Mouse (Mus musculus) ES-E14 (cell line): Measurements from ENCODE around the gene Fkbp5. TPM values are rescaled to one million over a fixed set of nuclear protein-coding genes. Genes with fewer than 3 reads are reported as not detected.

Experiments
- DNase-seq: peaks from one replicate; pipeline ENCODE4 v3.0.0-alpha.2; 2013; ENCODE audit warnings: low read depth, low spot score
- H3K27ac ChIP-seq: 2 replicates; pipeline ENCODE4 v1.5.1; 2012; ENCODE audit warnings: low read depth, mild to moderate bottlenecking, low read length, moderate library complexity, mixed read lengths; ENCODE audit not compliant: poor library complexity, insufficient read depth, severe bottlenecking
- H3K36me3 ChIP-seq: 2 replicates; pipeline ENCODE4 v1.6.1; 2012; ENCODE audit warnings: mild to moderate bottlenecking, low read length, moderate library complexity, mixed read lengths; ENCODE audit not compliant: control insufficient read depth, poor library complexity, insufficient read depth, severe bottlenecking
- H3K4me1 ChIP-seq, 2 experiments: fragments of 150-350 bp in 1 of 2; sonication (generic) in 1 of 2; 2 replicates each; pipeline ENCODE4 v1.6.1; 2012; ENCODE audit warnings: low read length in 2 of 2, mild to moderate bottlenecking in 1 of 2, mixed read lengths in 1 of 2; ENCODE audit not compliant: control insufficient read depth in 2 of 2, insufficient read depth in 2 of 2, poor library complexity in 1 of 2
- H3K4me3 ChIP-seq, 2 experiments: fragments of 150-350 bp in 1 of 2; sonication (generic) in 1 of 2; 2 replicates each; pipeline ENCODE4 v1.5.1; 2012; ENCODE audit warnings: low read length in 2 of 2, low read depth in 1 of 2, mild to moderate bottlenecking in 1 of 2, mixed read lengths in 1 of 2; ENCODE audit not compliant: insufficient read depth in 1 of 2, poor library complexity in 1 of 2, severe bottlenecking in 1 of 2
- H3K9ac ChIP-seq: 2 replicates; pipeline ENCODE4 v1.6.1; 2012; ENCODE audit warnings: low read depth, mild to moderate bottlenecking, low read length, mixed read lengths; ENCODE audit not compliant: poor library complexity, insufficient read depth, severe bottlenecking
- H3K9me3 ChIP-seq: fragments of 150-350 bp; sonication (generic); 2 replicates; pipeline ENCODE4 v1.6.1; 2012; ENCODE audit warnings: low read depth, mild to moderate bottlenecking, low read length; ENCODE audit not compliant: control insufficient read depth, insufficient read depth
- CHD2 ChIP-seq: IDR thresholded peaks from 2 replicates; pipeline ENCODE4 v1.6.1; 2014; ENCODE audit warnings: mild to moderate bottlenecking, low read depth, low read length, inconsistent platforms
- HCFC1 ChIP-seq: IDR thresholded peaks from 2 replicates; pipeline ENCODE4 v1.6.1; 2012; ENCODE audit warnings: low read length, inconsistent platforms, borderline replicate concordance; ENCODE audit not compliant: insufficient read depth
- MAFK ChIP-seq: IDR thresholded peaks from 2 replicates; pipeline ENCODE4 v1.6.1; 2014; ENCODE audit warnings: mild to moderate bottlenecking, low read depth, low read length, inconsistent platforms; ENCODE audit not compliant: insufficient read depth
- ZC3H11A ChIP-seq: IDR thresholded peaks from 2 replicates; pipeline ENCODE4 v1.6.1; 2012; ENCODE audit warnings: low read depth, mild to moderate bottlenecking, inconsistent platforms, low read length, borderline replicate concordance
- ZNF384 ChIP-seq: IDR thresholded peaks from 2 replicates; pipeline ENCODE4 v1.6.1; 2012; ENCODE audit warnings: low read depth, low read length, inconsistent platforms
- in situ Hi-C, 2 experiments: fragments of 600-800 bp; cut with MboI; formaldehyde crosslinking; loops; one replicate each; pipeline ENCODE4 v1.15.1; 2025; ENCODE audit warnings: low sequenced_read_pairs in 2 of 2, inconsistent platforms in 1 of 2; ENCODE audit not compliant: unreplicated experiment in 2 of 2
- total RNA-seq: library from RNA; depleted of rRNA; stranded (reverse); fragments of 300-350 nt; gene quantifications from 2 replicates; pipeline ENCODE4 v1.2.3, GENCODE M21; 2012

The Fkbp5 gene
- total RNA-seq, 1 experiment, result 43.6 TPM

DNA sequence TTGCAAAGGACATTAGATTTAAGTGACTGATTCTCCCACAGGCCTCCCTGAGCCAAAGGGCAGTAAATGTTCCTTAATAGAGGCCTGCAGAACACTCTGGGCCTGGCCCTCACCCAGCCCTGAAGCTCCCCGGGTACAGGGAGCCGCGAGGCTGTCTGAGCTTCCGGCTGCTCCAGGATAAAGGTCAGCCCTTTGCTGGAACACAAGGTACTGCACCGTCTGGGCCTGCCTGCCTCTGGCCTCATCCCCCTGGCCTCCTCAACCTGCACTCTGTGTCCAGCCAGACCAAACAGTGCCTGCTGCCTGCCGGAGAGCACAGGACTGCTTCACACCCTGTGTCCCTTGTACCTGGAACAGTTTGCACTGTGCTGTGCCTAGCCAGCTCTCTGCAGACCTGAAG is 4.6 kb downstream of the Fkbp5 start:
- H3K9me3 ChIP-seq, result no peaks in the 10 kb centered on the region
- no peak for TF ChIP-seq ZNF384
- TF ChIP-seq ZC3H11A, result no peak
- TF ChIP-seq CHD2, result no peak
- TF ChIP-seq MAFK, result no peak
- no peak for TF ChIP-seq HCFC1
- H3K27ac ChIP-seq, result no peak overlapping the region
- H3K4me3 ChIP-seq, result no peak overlapping the region
- H3K36me3 ChIP-seq, result no peaks in the 10 kb centered on the region
- no peak overlapping the region for H3K9ac ChIP-seq
- H3K4me1 ChIP-seq, result peaks cover 5 to 28% of the 10 kb centered on the region in 2 experiments; a peak in 3 of 4 replicates
- DNase-seq, result no peak
- in situ Hi-C loops, result no loop called here

DNA sequence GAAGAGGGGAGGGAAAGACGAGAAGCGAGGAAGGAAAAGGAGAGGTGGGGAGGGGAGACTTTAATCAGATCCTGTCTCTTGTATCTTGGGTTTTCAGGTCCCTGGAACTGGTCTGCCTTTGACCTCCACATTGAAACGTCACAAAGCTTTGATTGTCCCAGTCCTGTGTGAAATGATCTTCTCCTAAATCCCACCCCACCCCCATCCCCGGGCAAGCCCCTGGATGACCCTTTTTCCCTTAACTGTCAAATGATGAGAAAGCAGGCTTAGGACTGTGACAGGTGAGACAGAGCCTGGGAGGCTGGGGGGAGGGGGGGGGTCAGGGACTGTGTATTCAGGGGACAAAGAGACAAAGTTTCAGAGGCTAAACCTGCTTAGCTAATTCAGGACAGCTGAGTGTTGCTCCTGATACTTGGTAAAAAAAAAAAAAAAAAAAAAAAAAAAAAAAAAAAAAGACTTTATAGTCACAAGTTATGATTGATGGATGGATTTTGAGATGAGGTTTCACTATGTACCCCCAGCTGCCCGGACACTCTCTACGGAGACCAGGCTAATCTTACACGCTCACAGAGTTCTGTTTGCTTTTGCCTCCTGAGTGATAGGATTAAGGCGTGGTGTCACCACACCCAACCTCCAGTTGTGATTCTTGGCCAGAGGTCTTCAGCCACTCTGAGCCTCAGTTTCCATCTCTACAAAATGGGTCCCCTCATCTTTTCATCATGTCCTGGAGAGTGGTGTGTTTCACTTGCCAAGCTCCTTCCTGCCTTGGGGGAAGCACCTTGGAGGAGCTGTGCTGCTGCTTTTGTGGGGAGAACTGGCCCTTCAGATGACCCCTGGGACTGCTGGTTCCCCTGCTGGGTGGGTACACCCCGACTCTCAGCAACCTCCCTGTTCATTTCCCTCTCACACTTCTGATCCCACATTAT is 5.4 kb downstream of the Fkbp5 start:
- TF ChIP-seq CHD2, result no peak
- TF ChIP-seq ZC3H11A, result no peak
- no peak for TF ChIP-seq MAFK
- TF ChIP-seq HCFC1, result no peak
- peak; percentile 76 for TF ChIP-seq ZNF384
- in situ Hi-C loops, result no loop called here
- Histone ChIP-seq H3K4me1 (peaks cover 6 to 30% of the 10 kb centered on the region in 2 experiments; a peak in 3 of 4 replicates), H3K4me3 (no peak overlapping the region), H3K9ac (no peak overlapping the region), H3K36me3 (no peaks in the 10 kb centered on the region), H3K27ac (no peak overlapping the region), H3K9me3 (no peaks in the 10 kb centered on the region)
- no peak for DNase-seq

DNA sequence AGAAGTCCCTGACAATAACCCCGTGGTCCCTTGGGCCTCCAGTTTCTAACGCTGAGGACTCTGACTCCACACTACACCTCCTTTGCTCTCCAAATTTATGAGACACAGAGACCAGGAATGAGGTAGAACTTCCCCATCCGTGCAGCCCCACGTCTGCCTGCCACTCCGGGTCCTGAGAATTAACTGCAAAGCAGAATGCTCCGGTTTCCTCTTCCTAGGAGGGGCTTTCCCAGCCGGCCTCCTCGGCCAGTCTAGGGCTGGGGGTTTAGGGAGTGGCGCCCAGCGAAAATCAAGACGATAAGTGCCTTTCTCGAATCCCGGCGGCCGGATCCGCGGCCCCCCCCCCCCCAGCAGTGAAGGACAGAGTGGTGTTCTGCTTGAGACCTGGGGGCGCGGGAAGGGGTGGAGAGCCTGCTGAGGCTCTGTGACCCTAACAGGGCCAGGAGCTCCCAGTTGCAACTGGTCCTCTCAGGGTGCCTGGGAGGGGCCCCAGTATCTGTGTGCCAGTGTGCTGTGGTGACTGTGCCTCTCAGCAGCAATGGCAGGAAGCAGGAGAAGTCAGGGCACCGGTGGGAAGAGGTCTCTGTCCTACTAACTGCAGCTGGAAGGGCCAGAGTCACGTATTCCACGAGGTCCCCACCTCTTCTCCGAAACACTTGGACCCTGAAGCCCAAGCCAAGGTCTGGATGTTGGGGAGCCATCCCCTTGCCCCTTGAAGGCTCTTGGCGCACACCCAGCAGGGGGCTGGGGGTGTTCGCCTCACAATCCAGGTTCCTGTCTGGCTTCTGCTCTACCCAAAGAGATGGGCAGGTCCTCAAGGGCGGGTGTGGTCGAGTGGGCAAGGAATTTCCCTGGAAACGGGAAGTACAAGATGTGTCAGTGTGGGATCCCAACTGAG is 6.6 kb downstream of the Fkbp5 start:
- TF ChIP-seq MAFK (no peak), CHD2 (no peak), HCFC1 (no peak), ZC3H11A (no peak), ZNF384 (no peak)
- Histone ChIP-seq H3K4me1 (peaks cover 4 to 33% of the 10 kb centered on the region in 2 experiments; a peak in 3 of 4 replicates), H3K36me3 (no peaks in the 10 kb centered on the region), H3K4me3 (peak overlapping the region; percentile 6 to 19; a peak in 2 of 4 replicates), H3K9ac (no peak overlapping the region; the same call in 1 of the 2 replicates), H3K9me3 (no peaks in the 10 kb centered on the region), H3K27ac (no peak overlapping the region)
- no peak for DNase-seq
- in situ Hi-C loops, result no loop called here

GRCm38 (mm10) chr17:28507496-28507895 is 9.8 kb downstream of the Fkbp5 start:
- DNase-seq, result no peak
- peaks cover 7 to 47% of the 10 kb centered on the region in 2 experiments for H3K4me1 ChIP-seq
- in situ Hi-C loops, result no loop called here
- no peak overlapping the region; the same call in 1 of the 2 replicates for H3K9ac ChIP-seq
- no peaks in the 10 kb centered on the region for H3K36me3 ChIP-seq
- H3K27ac ChIP-seq, result peak overlapping the region; percentile 78; the same call in 1 of the 2 replicates
- no peak overlapping the region for H3K4me3 ChIP-seq
- TF ChIP-seq HCFC1, result no peak
- TF ChIP-seq ZNF384, result no peak
- no peak for TF ChIP-seq MAFK
- no peak for TF ChIP-seq ZC3H11A
- TF ChIP-seq CHD2, result no peak
- no peaks in the 10 kb centered on the region for H3K9me3 ChIP-seq
